Mouse (Mus musculus): ENCODE results near the gene Chst4.
A peak's percentile ranks its signal among the peaks of the same experiment; 100 is the strongest.
"Not testable (repeated sequence)": the region's sequence is repeated elsewhere in the genome, so short reads cannot be mapped to it uniquely, and the experiment has no call there.

Gene Chst4

DNA sequence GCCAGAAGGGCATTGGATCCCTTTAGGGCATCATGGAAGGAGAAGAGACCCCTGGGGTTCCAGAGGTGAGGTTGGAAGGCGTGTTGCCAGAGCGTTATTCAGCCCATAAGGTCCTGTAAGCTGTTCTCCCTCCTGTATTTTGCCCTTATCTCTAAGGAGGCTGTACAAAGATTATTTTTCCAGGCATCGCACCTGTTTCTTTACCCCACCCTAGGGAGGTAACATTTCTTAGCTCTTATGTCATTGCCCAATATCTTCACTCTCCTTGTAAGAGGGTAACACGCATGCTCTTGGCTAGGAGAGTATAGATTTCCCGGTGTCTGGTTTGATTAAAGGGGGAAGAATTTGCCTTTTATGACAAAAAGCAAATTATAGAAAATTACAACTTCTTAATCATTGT lies at the start of gene Chst4:
Gene Chst4 (minus strand): TSS at position 82 of the 400 bp plus-strand sequence.
- no peak for DNase-seq (ENCODE audit: extremely low read depth, low read depth)

GRCm38 (mm10) chr8:110082416-110083105 lies 43.0 kb upstream of the Chst4 start:
- DNase-seq (ENCODE audit: extremely low read depth, low read depth), result no peak

GRCm38 (mm10) chr8:110079282-110080221 lies 40.0 kb upstream of the Chst4 start, which contains the start of gene Zfp612:
Zfp612 (plus strand) TSS chr8:110079746.
- DNase-seq (ENCODE audit: extremely low read depth, low read depth), result no peak

GRCm38 (mm10) chr8:110074496-110074895 lies 35.0 kb upstream of the Chst4 start:
- no peak for DNase-seq (ENCODE audit: extremely low read depth, low read depth)

- no peak for DNase-seq (ENCODE audit: extremely low read depth, low read depth)
Observed at GRCm38 (mm10) chr8:110071600-110071999, 32.1 kb upstream of the Chst4 start.

- DNase-seq (ENCODE audit: extremely low read depth, low read depth), result no peak
Observed at GRCm38 (mm10) chr8:110069706-110070105, 30.2 kb upstream of the Chst4 start.

DNA sequence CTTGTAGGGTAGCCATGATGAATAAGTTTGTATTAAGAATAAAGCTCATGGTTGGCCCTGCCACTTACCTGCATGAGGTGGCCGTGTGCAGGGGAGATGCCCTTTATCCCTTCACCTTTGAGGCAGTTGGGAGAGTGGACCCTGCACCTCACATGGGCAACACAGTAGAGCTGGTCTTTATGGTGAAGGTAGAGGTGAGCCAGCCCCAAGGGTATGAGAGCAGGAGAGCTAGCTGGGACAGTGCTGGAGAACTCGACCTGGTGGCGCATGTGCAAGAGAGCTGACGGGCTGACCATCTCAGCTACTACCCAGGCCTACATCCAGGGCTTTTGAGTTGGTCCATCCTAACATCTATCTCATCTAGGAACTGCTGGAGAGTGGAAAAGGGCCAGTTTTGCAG lies 26.1 kb upstream of the Chst4 start:
- DNase-seq (ENCODE audit: extremely low read depth, low read depth), result no peak

- no peak for DNase-seq (ENCODE audit: extremely low read depth, low read depth)
Observed at GRCm38 (mm10) chr8:110064606-110065365, 25.2 kb upstream of the Chst4 start.

- DNase-seq (ENCODE audit: extremely low read depth, low read depth), result no peak
Observed at GRCm38 (mm10) chr8:110064161-110064560, 24.6 kb upstream of the Chst4 start.

DNA sequence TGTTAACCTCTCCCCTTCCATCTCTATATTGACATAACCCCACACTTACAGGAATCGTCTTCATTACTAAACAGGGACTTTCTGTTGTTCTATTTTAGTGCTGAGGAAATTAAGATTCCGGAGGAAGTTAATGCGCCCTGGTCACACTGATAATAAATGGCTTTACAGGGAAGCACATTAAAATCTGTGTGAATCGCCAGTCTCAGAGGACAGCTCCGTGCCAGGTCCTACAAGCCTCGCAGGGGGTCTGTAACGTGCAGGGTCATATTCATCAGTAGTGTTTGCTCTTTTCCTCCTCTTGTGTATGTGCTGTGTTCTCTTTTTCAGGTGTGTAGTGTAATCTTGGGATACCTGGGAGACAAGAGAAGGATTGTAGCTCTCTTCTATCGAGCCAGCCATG lies 18.7 kb upstream of the Chst4 start:
- DNase-seq (ENCODE audit: extremely low read depth, low read depth), result no peak

- DNase-seq (ENCODE audit: extremely low read depth, low read depth), result no peak
Observed at GRCm38 (mm10) chr8:110051208-110051607, 11.7 kb upstream of the Chst4 start.

DNA sequence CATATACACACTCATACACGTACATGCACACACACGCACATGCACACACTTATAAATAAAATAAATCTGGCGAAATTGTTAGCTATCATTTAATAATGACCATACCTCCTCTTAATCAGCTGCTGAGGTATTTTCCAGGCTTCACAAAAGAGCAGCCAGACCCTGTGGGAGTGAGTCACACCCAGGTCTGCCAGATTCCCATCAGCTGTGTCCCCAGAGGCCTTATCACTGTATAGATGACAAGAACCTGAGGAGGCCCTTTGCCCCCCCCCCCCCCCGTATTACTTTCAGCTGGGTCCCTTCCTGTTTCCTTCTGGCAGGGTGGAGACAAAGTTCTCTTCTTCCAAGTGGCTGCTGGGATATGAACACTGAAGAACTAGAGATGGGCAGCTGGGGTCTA lies 969 bp upstream of the Chst4 start:
- no peak for DNase-seq (ENCODE audit: extremely low read depth, low read depth)

GRCm38 (mm10) chr8:110039216-110039615 lies 324 bp downstream of the Chst4 start:
- no peak for DNase-seq (ENCODE audit: extremely low read depth, low read depth)

GRCm38 (mm10) chr8:110036156-110036555 lies 3.4 kb downstream of the Chst4 start:
- DNase-seq (ENCODE audit: extremely low read depth, low read depth), result no peak

- no peak for DNase-seq (ENCODE audit: extremely low read depth, low read depth)
Observed at GRCm38 (mm10) chr8:110034331-110034730, 5.2 kb downstream of the Chst4 start.

DNA sequence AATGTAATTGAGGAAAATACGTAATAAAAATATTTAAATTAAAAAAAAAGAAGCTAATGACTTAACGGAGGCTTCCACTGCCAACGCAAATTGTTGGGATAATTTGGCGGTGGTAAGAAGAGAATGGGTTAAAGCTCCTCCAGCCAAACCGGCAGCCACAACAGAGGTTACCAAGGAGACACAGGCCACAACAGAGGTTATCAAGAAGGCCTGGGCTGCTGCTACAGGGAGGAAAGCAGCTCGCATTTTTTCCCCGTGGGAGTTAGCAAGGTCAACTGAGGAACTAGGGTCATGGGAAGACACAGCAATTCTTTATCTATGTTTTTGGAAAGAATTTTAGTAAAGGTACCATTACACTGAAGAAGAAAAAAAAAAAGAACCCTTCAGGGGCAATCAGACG lies 5.8 kb downstream of the Chst4 start:
- DNase-seq (ENCODE audit: extremely low read depth, low read depth), result not testable (repeated sequence)

DNA sequence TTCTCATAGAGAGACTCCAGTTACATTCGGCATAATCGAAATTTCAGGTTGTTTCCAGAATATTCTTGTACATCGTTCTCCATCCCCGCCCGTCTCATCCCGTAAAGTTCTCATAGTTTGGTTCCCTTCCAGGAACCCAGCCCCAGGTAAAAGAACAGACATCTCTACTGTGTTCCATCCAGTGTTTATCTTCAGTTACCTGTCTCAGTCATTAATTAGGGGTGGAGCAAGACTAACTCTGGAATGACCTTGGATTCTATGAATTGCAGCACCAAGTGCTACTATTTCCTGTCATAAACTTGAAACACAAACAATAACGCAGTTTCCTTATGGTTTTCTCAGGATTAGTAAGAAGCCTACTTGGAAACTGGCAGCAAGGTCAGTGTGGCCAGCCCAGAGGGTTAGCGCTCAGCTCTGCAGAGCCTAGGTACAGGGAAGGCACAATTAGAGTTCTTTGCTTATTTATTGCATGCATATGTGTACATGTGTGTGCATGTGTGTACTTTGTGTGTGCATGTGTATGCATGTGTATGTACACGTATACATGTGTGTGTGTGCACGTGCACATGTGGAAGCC lies 16.7 kb downstream of the Chst4 start:
- no peak for DNase-seq (ENCODE audit: extremely low read depth, low read depth)

- DNase-seq (ENCODE audit: extremely low read depth, low read depth), result no peak
Observed at GRCm38 (mm10) chr8:110022081-110022480, 17.5 kb downstream of the Chst4 start.

GRCm38 (mm10) chr8:110010868-110011267 lies 28.7 kb downstream of the Chst4 start:
- peak; percentile 26 for DNase-seq (ENCODE audit: extremely low read depth, low read depth)

- no peak for DNase-seq (ENCODE audit: extremely low read depth, low read depth)
Observed at GRCm38 (mm10) chr8:110008995-110009446, 30.5 kb downstream of the Chst4 start.

Data from MEL-GATA-1-ER (cell line).